In the genomic region with DNA sequence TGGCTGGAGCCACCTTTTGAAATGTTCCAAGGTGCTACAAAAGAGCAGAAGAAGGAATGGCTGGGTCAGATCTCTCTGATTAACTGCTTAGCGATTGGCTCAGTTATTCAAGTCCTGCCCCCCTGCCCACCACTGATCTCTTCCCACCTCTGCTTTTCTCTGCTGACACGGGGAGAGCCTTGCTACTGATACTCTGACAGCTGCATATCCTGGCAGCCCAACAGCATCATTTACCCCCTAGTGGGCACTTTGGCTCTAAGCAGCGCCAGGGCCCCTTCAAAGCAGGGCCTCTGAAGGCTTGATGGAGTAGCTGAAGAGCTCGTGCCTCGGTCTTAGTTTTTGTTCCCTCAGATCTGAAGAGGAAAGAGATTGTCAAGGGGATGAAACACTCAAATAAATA, we compare ENCODE assay signal across 7 mouse cellular contexts. TPM values are rescaled to one million over a fixed set of nuclear protein-coding genes. Genes with fewer than 3 reads are reported as not detected.
A peak's percentile ranks its signal among the peaks of the same experiment; 100 is the strongest.
DNase-seq lines count a peak whose midpoint lies in the region; ATAC-seq and TF ChIP-seq lines count a peak whose summit lies in the region.

No protein-coding gene starts in this region.

- no peaks in the 10 kb centered on the region for H3K4me1 ChIP-seq in lung, postnatal 0 days (ENCODE audit: insufficient read depth, low read depth, low read length)
- H3K4me1 ChIP-seq in forebrain, embryonic 12.5 days: peaks cover 9% of the 10 kb centered on the region
- H3K4me1 ChIP-seq in intestine, embryonic 16.5 days (ENCODE audit: control insufficient read depth, insufficient read depth, low read length): peaks cover 7% of the 10 kb centered on the region

- no peaks in the 10 kb centered on the region for H3K27me3 ChIP-seq in lung, postnatal 0 days (replicated peaks; ENCODE audit: insufficient read depth, low read length)
- no peaks in the 10 kb centered on the region for H3K27me3 ChIP-seq in forebrain, embryonic 12.5 days
- no peaks in the 10 kb centered on the region for H3K27me3 ChIP-seq in intestine, embryonic 16.5 days (replicated peaks; ENCODE audit: control insufficient read depth, insufficient read depth, low read length)

- no peaks in the 10 kb centered on the region for H3K9me3 ChIP-seq in lung, postnatal 0 days (ENCODE audit: low read length)
- no peaks in the 10 kb centered on the region for H3K9me3 ChIP-seq in forebrain, embryonic 12.5 days
- 0 out of 2 replicates have a peak, but pooled peaks cover 4% of the 10 kb centered on the region for H3K9me3 ChIP-seq in intestine, embryonic 16.5 days (ENCODE audit: control insufficient read depth, low read length)

- peaks cover 8% of the 10 kb centered on the region; the same call in 1 of the 2 replicates for H3K36me3 ChIP-seq in lung, postnatal 0 days (ENCODE audit: insufficient read depth, low read length)
- peaks cover 43% of the 10 kb centered on the region for H3K36me3 ChIP-seq in forebrain, embryonic 12.5 days (replicated peaks)
- peaks cover 13% of the 10 kb centered on the region for H3K36me3 ChIP-seq in intestine, embryonic 16.5 days (ENCODE audit: control insufficient read depth, insufficient read depth, low read length)

- WGBS in lung, postnatal 0 days: 17% methylated on average over 5 of the region's 5 CpGs
- 9% methylated on average over 5 of the region's 5 CpGs for WGBS in forebrain, embryonic 12.5 days
- 31% methylated on average over 5 of the region's 5 CpGs for WGBS in intestine, embryonic 16.5 days

- peak; percentile 33; the same call in 1 of the 2 replicates for ATAC-seq in lung, postnatal 0 days
- ATAC-seq in forebrain, embryonic 12.5 days (ENCODE audit: low FRiP score): peak; percentile 73; the same call in 1 of the 2 replicates
- ATAC-seq in intestine, embryonic 16.5 days: peak; percentile 41

- H3K9ac ChIP-seq in lung, postnatal 0 days (replicated peaks; ENCODE audit: low read depth): no peak overlapping the region
- no peak overlapping the region for H3K9ac ChIP-seq in forebrain, embryonic 12.5 days
- no peak overlapping the region for H3K9ac ChIP-seq in intestine, embryonic 16.5 days (ENCODE audit: low read depth, low read length)

- peak; percentile 59 for TF ChIP-seq CTCF in lung, postnatal 0 days (IDR thresholded peaks at IDR 0.05)

- DNase-seq in lung, postnatal 0 days (ENCODE audit: low spot score): peak; percentile 32
- DNase-seq in lung, adult 18-20 months: no peak
- DNase-seq in retina, postnatal 1 day: peak; percentile 73
- no peak for DNase-seq in urinary bladder, adult 2 months (ENCODE audit: low spot score)
- no peak for DNase-seq in layer of hippocampus, adult 9-10 months (ENCODE audit: low spot score)

- no peak overlapping the region for H3K4me3 ChIP-seq in lung, postnatal 0 days (ENCODE audit: low read depth, low read length)
- no peak overlapping the region; the same call in 1 of the 2 replicates for H3K4me3 ChIP-seq in forebrain, embryonic 12.5 days (replicated peaks)
- H3K4me3 ChIP-seq in intestine, embryonic 16.5 days (ENCODE audit: low read length): no peak overlapping the region

- H3K27ac ChIP-seq in lung, postnatal 0 days (ENCODE audit: low read length): peak overlapping the region; percentile 51; the same call in 1 of the 2 replicates
- peak overlapping the region; percentile 81 for H3K27ac ChIP-seq in forebrain, embryonic 12.5 days
- H3K27ac ChIP-seq in intestine, embryonic 16.5 days (ENCODE audit: low read length): peak overlapping the region; percentile 68

- TF ChIP-seq EP300 in lung, postnatal 0 days (IDR thresholded peaks at IDR 0.05): no peak

- H3K4me2 ChIP-seq in lung, postnatal 0 days (replicated peaks; ENCODE audit: low read depth, low read length): no peak overlapping the region
- H3K4me2 ChIP-seq in forebrain, embryonic 12.5 days: peak overlapping the region; percentile 6; the same call in 1 of the 2 replicates
- peak overlapping the region; percentile 16; the same call in 1 of the 2 replicates for H3K4me2 ChIP-seq in intestine, embryonic 16.5 days (ENCODE audit: low read depth, low read length)

RNA-seq across cellular contexts. Expression of a gene that starts 10.1 kb away (rescaled TPM):
- 23.2 and 25.3 TPM in 2 replicates for polyA plus RNA-seq in lung, postnatal 0 days (2015; fragmentation: Nextera tagmentation; extraction: Ambion mirVana)
- 25.3 and 26.4 TPM in 2 replicates for polyA plus RNA-seq in forebrain, embryonic 12.5 days (2016; fragmentation: Nextera tagmentation; extraction: Ambion mirVana)
- 37.6 and 39.9 TPM in 2 replicates for polyA plus RNA-seq in intestine, embryonic 16.5 days (2015; fragmentation: Nextera tagmentation; extraction: Ambion mirVana)
- polyA plus RNA-seq in urinary bladder, adult 2 months (2012; rRNA removed): 18.8 and 19.3 TPM in 2 replicates

RNA-seq across cellular contexts. Expression of a gene that starts 15.5 kb away (rescaled TPM):
- polyA plus RNA-seq in lung, postnatal 0 days (2015; fragmentation: Nextera tagmentation; extraction: Ambion mirVana): 1.1 and 1.3 TPM in 2 replicates
- 7.0 and 7.7 TPM in 2 replicates for polyA plus RNA-seq in forebrain, embryonic 12.5 days (2016; fragmentation: Nextera tagmentation; extraction: Ambion mirVana)
- polyA plus RNA-seq in intestine, embryonic 16.5 days (2015; fragmentation: Nextera tagmentation; extraction: Ambion mirVana): 3.9 TPM in 2 replicates
- polyA plus RNA-seq in urinary bladder, adult 2 months (2012; rRNA removed): 2.9 and 3.5 TPM in 2 replicates

RNA-seq across cellular contexts. Expression of a gene that starts 27.8 kb away (rescaled TPM):
- polyA plus RNA-seq in lung, postnatal 0 days (2015; fragmentation: Nextera tagmentation; extraction: Ambion mirVana): 3.0 and 4.4 TPM in 2 replicates
- 71.0 and 84.4 TPM in 2 replicates for polyA plus RNA-seq in forebrain, embryonic 12.5 days (2016; fragmentation: Nextera tagmentation; extraction: Ambion mirVana)
- polyA plus RNA-seq in intestine, embryonic 16.5 days (2015; fragmentation: Nextera tagmentation; extraction: Ambion mirVana): 28.3 and 37.8 TPM in 2 replicates
- polyA plus RNA-seq in urinary bladder, adult 2 months (2012; rRNA removed): 0.22 and 0.37 TPM in 2 replicates

Comparison
In these comparisons a context has a peak if more than half of its experiments do, and no peak if none do; other contexts are left out.
1. DNase-seq: peak in lung, postnatal 0 days (single experiment) and retina, postnatal 1 day (single experiment); none in lung, adult 18-20 months (0 of 2), urinary bladder, adult 2 months (single experiment) and layer of hippocampus, adult 9-10 months (single experiment).
2. Peak in every context shown above with its lines, with median percentiles within 50 percentile points of each other: ATAC-seq and H3K27ac ChIP-seq.